Mouse (Mus musculus) heart, postnatal 10 days (tissue): ENCODE results near the gene Nlrc4. TPM values are rescaled to one million over a fixed set of nuclear protein-coding genes. Genes with fewer than 3 reads are reported as not detected.

ENCODE experiments used
- total RNA-seq, 2 experiments: library from RNA; stranded (reverse); gene quantifications; 2 replicates each; pipeline ENCODE4 v1.2.3; 2021

The Nlrc4 gene
- total RNA-seq, 2 experiments from 2014 or later = 0.30 to 0.31 TPM

Other genes with a start within 250 kb of the Nlrc4 start
- gene Memo1, start 163.6 kb downstream of the Nlrc4 start, total RNA-seq = 10 to 100 TPM; 63.7 to 72.1 TPM
- 10 to 100 TPM; 62.3 to 68.4 TPM for gene Dpy30, start 135.2 kb downstream of the Nlrc4 start, total RNA-seq
- 10 to 100 TPM; 32.2 to 37.9 TPM for gene Spast, start 120.2 kb downstream of the Nlrc4 start, total RNA-seq
- 10 to 100 TPM; 10.9 to 11.6 TPM for gene Slc30a6, start 63.5 kb downstream of the Nlrc4 start, total RNA-seq
- gene Yipf4, start 30.4 kb upstream of the Nlrc4 start, total RNA-seq = 10 to 100 TPM; 75.6 to 79.2 TPM
- 100 to 1,000 TPM; 101 to 127 TPM for gene Birc6, start 69.2 kb upstream of the Nlrc4 start, total RNA-seq